Mouse (Mus musculus): ENCODE results near the gene Aox1.

- TF ChIP-seq POLR2A (IDR thresholded peaks at IDR 0.05; ENCODE audit: control insufficient read depth, low read depth, low read length) (no peak), CTCF (IDR thresholded peaks at IDR 0.05; ENCODE audit: control insufficient read depth, insufficient read depth, insufficient replicate concordance, low read depth, low read length) (no peak)
Measured at GRCm38 (mm10) chr1:57991277-57991676, 38.5 kb upstream of the Aox1 start.
